Mouse (Mus musculus): ENCODE results near the gene Eif4ebp2.

GRCm38 (mm10) chr10:61405958-61406357 is 46.5 kb downstream of the Eif4ebp2 start:
- TF ChIP-seq CTCF (IDR thresholded peaks at IDR 0.05; ENCODE audit: insufficient read depth, low read length) (no peak), POLR2A (IDR thresholded peaks at IDR 0.05; ENCODE audit: borderline replicate concordance, extremely low read depth, low read depth, low read length) (no peak)

All from lung, adult 2 months (tissue).